Mouse (Mus musculus): ENCODE results near the gene Dact3. TPM values are rescaled to one million over a fixed set of nuclear protein-coding genes. Genes with fewer than 3 reads are reported as not detected.

The Dact3 gene
- polyA plus RNA-seq, 1 experiment = 169 TPM

DNA sequence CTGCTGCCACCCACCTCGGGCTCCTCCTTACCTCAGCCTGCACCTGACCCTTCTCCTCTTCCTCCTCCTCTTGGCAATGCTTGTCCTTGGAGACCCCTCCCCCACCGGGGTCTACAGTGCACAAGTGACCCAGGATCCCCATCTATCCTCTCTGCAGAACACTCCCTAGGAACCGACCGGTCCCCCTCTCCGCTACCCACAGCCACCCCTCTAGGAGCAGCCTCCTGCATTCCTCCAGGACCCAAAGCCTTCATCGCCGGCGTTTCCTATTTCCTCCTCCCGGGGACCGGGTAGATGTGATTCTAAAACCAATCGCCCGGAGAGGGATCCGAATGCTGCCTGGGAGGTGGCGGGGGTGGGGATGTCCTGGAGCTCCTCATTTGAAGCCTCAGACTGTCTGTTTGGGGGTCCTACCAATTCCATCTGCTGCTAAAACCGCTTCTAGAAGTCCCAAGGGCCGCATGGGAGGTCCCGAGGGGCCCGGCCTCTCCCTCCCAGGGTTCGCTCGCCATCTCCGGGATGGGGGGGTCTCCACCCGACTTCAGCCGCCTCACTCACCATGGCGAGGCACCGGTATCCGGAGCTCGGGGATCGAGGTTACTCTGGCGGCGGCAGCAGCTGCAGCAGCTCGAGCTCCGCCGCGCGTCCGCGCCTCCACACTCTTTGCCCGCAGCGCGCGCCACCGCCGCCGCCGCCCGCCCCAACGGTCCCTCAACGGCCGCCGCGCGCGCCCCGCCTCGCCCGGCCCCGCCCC, 48.3 kb downstream of the Dact3 start:
- H3K4me1 ChIP-seq (ENCODE audit: control insufficient read depth, insufficient read depth, low read length) = peaks cover 9% of the 10 kb centered on the region
- TF ChIP-seq POLR2A (IDR thresholded peaks at IDR 0.05; ENCODE audit: extremely low read depth, insufficient read depth, low read length) (0 out of 2 replicates have a peak, but pooled peaks have one; percentile 48), CTCF (IDR thresholded peaks at IDR 0.05; ENCODE audit: extremely low read depth, insufficient read depth, low read length) (no peak)
- H3K27ac ChIP-seq (ENCODE audit: insufficient read depth, low read length) = peak overlapping the region; percentile 93

DNA sequence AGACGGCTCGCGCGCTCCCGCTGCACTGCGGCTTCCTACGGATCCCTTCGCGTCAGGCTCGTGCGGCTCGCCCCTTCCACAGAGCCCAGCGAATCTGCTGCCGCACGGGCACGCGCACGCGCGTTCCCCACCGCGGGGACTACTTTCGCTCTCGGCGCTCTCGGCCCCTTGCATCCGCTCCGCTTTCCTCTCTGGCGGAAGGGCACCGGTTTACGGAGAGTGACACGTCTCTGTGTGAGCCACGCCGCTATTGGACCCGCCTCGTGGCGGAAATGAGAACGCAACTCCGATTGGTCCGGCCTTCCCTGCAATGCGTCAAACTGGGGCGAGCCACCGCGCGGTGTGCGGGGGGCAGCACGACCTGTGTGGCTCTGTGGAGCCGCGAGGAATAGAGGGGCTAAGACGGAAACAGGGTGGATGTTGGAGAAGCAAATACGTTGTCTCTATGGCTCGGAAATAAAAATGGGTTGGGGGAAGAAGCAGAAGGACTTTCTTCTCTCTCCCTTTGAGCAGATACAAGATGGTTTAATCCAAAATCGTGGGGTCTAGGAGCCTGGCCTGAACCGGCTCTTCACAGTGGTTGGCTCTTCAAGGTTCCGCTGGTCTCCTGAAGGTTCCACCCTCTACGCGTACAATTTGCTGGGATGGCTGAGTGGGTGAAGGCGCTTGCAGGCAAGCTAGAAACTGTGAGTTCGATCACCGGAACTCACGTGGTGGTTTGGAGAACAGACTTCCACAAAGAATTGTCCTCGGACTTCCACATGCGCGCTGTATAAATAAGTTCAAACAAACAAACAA, 49.1 kb downstream of the Dact3 start, which contains the start of gene Calm3:
Calm3 (minus strand) TSS at position 78 of the 798 bp plus-strand sequence.
- peak; percentile 93 for TF ChIP-seq POLR2A (IDR thresholded peaks at IDR 0.05; ENCODE audit: extremely low read depth, insufficient read depth, low read length)
- TF ChIP-seq CTCF (IDR thresholded peaks at IDR 0.05; ENCODE audit: extremely low read depth, insufficient read depth, low read length) = no peak
- H3K4me1 ChIP-seq (ENCODE audit: control insufficient read depth, insufficient read depth, low read length) = peaks cover 6% of the 10 kb centered on the region
- H3K4me3 ChIP-seq (ENCODE audit: insufficient read depth, low read length) = peak within 1 kb of the TSS; percentile 73
- H3K27ac ChIP-seq (ENCODE audit: insufficient read depth, low read length) = peak within 1 kb of the TSS; percentile 98

More for the DNA sequence above, 48.3 kb downstream of the Dact3 start:
- H3K4me3 ChIP-seq (ENCODE audit: insufficient read depth, low read length) = peak overlapping the region; percentile 73

DNA sequence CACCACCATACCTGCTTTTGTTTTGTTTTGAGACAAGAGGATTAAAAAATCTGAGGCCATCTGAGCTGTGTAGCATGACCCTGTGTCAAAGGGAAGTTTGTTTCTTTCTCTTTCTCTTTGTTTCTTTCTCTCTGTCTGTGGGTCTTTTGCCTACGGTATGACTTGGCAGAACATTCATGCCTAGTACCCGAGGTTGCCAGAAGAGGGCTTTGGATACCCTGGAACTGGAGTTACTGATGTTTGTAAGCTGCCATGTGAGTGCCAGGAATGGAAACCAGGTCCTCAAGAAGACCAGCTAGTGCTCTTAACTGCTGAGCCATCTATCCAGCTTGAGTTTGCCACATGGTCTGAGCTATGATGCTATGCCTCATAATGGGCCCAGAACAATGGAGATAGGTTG, 53.2 kb downstream of the Dact3 start:
- H3K4me1 ChIP-seq (ENCODE audit: control insufficient read depth, insufficient read depth, low read length) = no peaks in the 10 kb centered on the region; the same call in 1 of the 2 replicates
- no peak for TF ChIP-seq POLR2A (IDR thresholded peaks at IDR 0.05; ENCODE audit: extremely low read depth, insufficient read depth, low read length)
- no peak for TF ChIP-seq CTCF (IDR thresholded peaks at IDR 0.05; ENCODE audit: extremely low read depth, insufficient read depth, low read length)
- no peak overlapping the region for H3K27ac ChIP-seq (ENCODE audit: insufficient read depth, low read length)
- no peak overlapping the region for H3K4me3 ChIP-seq (ENCODE audit: insufficient read depth, low read length)

DNA sequence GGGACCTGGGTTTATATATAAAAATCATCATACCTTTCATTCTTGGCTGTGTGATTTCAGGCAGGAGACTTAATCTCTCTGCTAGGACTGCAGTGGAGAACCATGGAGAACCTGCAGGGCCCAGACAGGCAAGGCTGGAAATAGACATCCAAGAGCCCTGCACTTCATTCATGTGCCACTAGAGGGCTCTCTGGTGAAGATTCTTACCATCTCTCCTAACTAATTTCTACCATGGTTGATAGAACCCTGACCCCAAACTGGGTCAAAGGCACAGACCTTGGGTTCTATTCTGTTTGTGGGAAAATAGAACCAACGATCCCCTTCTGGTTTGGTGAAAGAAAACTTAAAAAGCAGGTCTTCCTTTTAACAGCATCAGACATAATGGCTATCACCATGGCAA, 55.7 kb downstream of the Dact3 start:
- no peak overlapping the region for H3K27ac ChIP-seq (ENCODE audit: insufficient read depth, low read length)
- no peak overlapping the region for H3K4me3 ChIP-seq (ENCODE audit: insufficient read depth, low read length)
- TF ChIP-seq POLR2A (IDR thresholded peaks at IDR 0.05; ENCODE audit: extremely low read depth, insufficient read depth, low read length) (no peak), CTCF (IDR thresholded peaks at IDR 0.05; ENCODE audit: extremely low read depth, insufficient read depth, low read length) (peak; percentile 55)
- no peaks in the 10 kb centered on the region; the same call in 1 of the 2 replicates for H3K4me1 ChIP-seq (ENCODE audit: control insufficient read depth, insufficient read depth, low read length)

DNA sequence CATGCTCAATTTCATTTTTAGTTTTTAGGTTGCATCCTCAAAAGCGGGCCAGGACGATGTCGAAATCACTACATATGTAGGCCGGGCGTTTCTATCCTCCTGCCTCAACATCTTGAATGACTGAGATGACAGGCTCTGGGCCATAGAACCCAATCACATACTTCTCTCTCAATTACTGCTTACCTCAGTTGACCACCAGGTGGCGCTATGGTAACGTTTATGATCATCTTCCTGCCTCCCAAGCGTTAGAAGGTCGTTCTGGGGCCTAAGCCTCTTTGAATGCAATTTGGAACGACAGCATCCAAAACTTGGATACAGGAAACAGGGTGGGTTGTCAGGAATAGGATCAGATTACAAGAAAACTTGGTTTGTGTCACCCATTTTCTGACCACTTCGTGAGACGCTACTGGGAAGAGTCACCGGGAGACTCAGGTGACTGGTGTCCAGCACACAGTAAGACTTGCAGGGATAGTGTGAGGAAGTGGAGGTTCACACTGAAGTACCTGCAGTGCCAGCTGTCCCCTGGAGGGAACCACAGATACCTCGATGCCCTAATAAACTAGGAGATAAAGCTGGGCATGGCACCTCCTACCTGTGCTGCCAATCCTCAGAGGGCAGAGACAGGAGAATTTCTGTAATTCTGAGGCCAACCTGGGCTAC, 57.0 kb downstream of the Dact3 start:
- no peaks in the 10 kb centered on the region; the same call in 1 of the 2 replicates for H3K4me1 ChIP-seq (ENCODE audit: control insufficient read depth, insufficient read depth, low read length)
- H3K27ac ChIP-seq (ENCODE audit: insufficient read depth, low read length) = no peak overlapping the region
- TF ChIP-seq CTCF (IDR thresholded peaks at IDR 0.05; ENCODE audit: extremely low read depth, insufficient read depth, low read length) (peak; percentile 90), POLR2A (IDR thresholded peaks at IDR 0.05; ENCODE audit: extremely low read depth, insufficient read depth, low read length) (no peak)
- H3K4me3 ChIP-seq (ENCODE audit: insufficient read depth, low read length) = no peak overlapping the region

DNA sequence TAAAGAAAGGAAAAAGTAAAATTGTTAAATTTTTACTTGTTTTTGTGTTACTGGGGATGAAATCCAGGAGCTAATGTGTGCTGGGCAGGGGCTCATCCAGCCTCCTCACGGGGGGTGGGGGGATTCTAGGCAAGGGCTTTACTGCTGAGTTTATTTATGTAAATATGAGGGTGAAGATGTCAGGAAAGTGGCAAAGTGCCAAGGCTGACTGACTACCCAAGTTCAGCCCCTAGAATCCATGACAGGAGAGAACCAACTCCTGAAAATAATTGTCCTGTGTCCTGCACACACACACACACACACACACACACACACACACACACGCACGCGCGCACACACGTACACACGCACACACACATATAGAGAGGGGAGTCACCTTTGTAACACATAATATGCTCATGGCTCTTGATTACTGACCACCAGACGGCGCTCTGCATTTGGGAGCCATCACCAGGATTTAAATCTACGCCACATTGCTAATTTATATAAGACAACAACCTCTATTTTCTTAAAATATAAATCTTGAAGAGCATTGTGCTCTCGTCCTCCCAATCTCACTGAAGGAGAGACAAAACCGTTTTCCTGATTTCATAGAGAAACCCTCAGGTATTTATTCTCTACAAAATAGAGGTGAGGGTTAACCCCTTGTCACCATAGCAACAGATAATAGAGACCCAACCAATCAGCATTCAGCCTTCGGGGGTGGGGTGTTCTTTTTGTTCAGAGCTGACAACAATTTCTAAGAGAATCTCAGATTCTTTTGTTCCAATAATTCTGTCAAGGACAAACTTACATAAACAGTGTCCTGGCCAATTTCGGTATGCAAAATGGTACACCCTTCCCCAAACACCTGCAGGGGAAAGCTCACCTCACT, 57.8 kb downstream of the Dact3 start:
- H3K4me1 ChIP-seq (ENCODE audit: control insufficient read depth, insufficient read depth, low read length) = no peaks in the 10 kb centered on the region; the same call in 1 of the 2 replicates
- no peak for TF ChIP-seq POLR2A (IDR thresholded peaks at IDR 0.05; ENCODE audit: extremely low read depth, insufficient read depth, low read length)
- peak; percentile 53 for TF ChIP-seq CTCF (IDR thresholded peaks at IDR 0.05; ENCODE audit: extremely low read depth, insufficient read depth, low read length)
- H3K4me3 ChIP-seq (ENCODE audit: insufficient read depth, low read length) = no peak overlapping the region
- 0 out of 2 replicates have a peak overlapping the region, but pooled peaks have one; percentile 5 for H3K27ac ChIP-seq (ENCODE audit: insufficient read depth, low read length)

Other genes starting within 250 kb of the Dact3 start
- 0.08 TPM in 1 of 2 replicates, not detected in the other for gene Ceacam15, start 199.6 kb upstream of the Dact3 start, polyA plus RNA-seq (2012; rRNA removed)
- 0.26 and 0.52 TPM in 2 replicates for gene Ceacam9, start 153.4 kb upstream of the Dact3 start, polyA plus RNA-seq (2012; rRNA removed)
- gene Ap2s1, start 136.9 kb upstream of the Dact3 start, polyA plus RNA-seq (2012; rRNA removed) = 526 and 561 TPM in 2 replicates
- gene Slc1a5, start 94.0 kb upstream of the Dact3 start, polyA plus RNA-seq (2012; rRNA removed) = 5.7 and 6.1 TPM in 2 replicates
- gene Strn4, start 59.4 kb upstream of the Dact3 start, polyA plus RNA-seq (2012; rRNA removed) = 291 and 307 TPM in 2 replicates
- 42.3 and 44.0 TPM in 2 replicates for gene Fkrp, start 58.6 kb upstream of the Dact3 start, polyA plus RNA-seq (2012; rRNA removed)
- 6.5 and 6.8 TPM in 2 replicates for gene Prkd2, start 32.4 kb upstream of the Dact3 start, polyA plus RNA-seq (2012; rRNA removed)
- gene Gng8, start 16.5 kb downstream of the Dact3 start, polyA plus RNA-seq (2012; rRNA removed) = 8.3 and 10.9 TPM in 2 replicates
- 0.08 and 0.17 TPM in 2 replicates for gene Ptgir, start 31.2 kb downstream of the Dact3 start, polyA plus RNA-seq (2012; rRNA removed)
- 1,956 and 2,049 TPM in 2 replicates for gene Calm3, start 48.8 kb downstream of the Dact3 start, polyA plus RNA-seq (2012; rRNA removed)
- gene Pnmal2, start 69.4 kb downstream of the Dact3 start, polyA plus RNA-seq (2012; rRNA removed) = 89.8 and 103 TPM in 2 replicates
- gene Pnmal1, start 84.4 kb downstream of the Dact3 start, polyA plus RNA-seq (2012; rRNA removed) = 60.2 and 64.8 TPM in 2 replicates
- 38.9 and 42.5 TPM in 2 replicates for gene Gm42372, start 107.8 kb downstream of the Dact3 start, polyA plus RNA-seq (2012; rRNA removed)
- 1.8 and 1.9 TPM in 2 replicates for gene Ccdc8, start 117.4 kb downstream of the Dact3 start, polyA plus RNA-seq (2012; rRNA removed)
- gene Ppp5c, start 152.6 kb downstream of the Dact3 start, polyA plus RNA-seq (2012; rRNA removed) = 263 and 268 TPM in 2 replicates
- gene Hif3a, start 187.1 kb downstream of the Dact3 start, polyA plus RNA-seq (2012; rRNA removed) = 3.3 and 4.0 TPM in 2 replicates
- 2.9 and 3.0 TPM in 2 replicates for gene Psg16, start 198.7 kb downstream of the Dact3 start, polyA plus RNA-seq (2012; rRNA removed)